Mouse (Mus musculus) heart, postnatal 0 days (tissue): ENCODE data around the gene Igsf8. TPM values are rescaled to one million over a fixed set of nuclear protein-coding genes. Genes with fewer than 3 reads are reported as not detected.

ENCODE experiments used
- ATAC-seq: fragments of 200-750 bp; cut with Nextera tagmentation; 2 replicates; pipeline ENCODE4 v1.8.0; 2017; ENCODE audit warnings: low read depth, moderate number of reproducible peaks, moderate library complexity; ENCODE audit not compliant: insufficient read depth
- DNase-seq: peaks from one replicate; pipeline ENCODE4 v3.0.0-alpha.2; 2016; ENCODE audit warnings: low spot score
- H3K27ac ChIP-seq: fragments of 300-500 bp; sonication (generic); 2 replicates; pipeline ENCODE4 v1.5.1; 2014; ENCODE audit warnings: low read depth, mild to moderate bottlenecking
- H3K27me3 ChIP-seq: fragments of 300-500 bp; sonication (generic); 2 replicates; pipeline ENCODE4 v1.6.1; 2014; ENCODE audit warnings: low read length, mixed read lengths; ENCODE audit not compliant: control insufficient read depth, insufficient read depth
- H3K36me3 ChIP-seq: fragments of 300-500 bp; sonication (generic); replicated peaks from 2 replicates; pipeline ENCODE4 v1.6.1; 2014; ENCODE audit warnings: low read length, mixed read lengths; ENCODE audit not compliant: control insufficient read depth, insufficient read depth
- H3K4me1 ChIP-seq: fragments of 300-500 bp; sonication (generic); 2 replicates; pipeline ENCODE4 v1.6.1; 2014; ENCODE audit warnings: antibody characterized with exemption; ENCODE audit not compliant: control insufficient read depth, insufficient read depth
- H3K4me2 ChIP-seq: fragments of 300-500 bp; sonication (generic); 2 replicates; pipeline ENCODE4 v1.6.1; 2014; ENCODE audit warnings: low read depth, mild to moderate bottlenecking, low read length, moderate library complexity
- H3K4me3 ChIP-seq: fragments of 300-500 bp; sonication (generic); 2 replicates; pipeline ENCODE4 v1.5.1; 2014; ENCODE audit warnings: low read depth, low read length
- H3K9ac ChIP-seq: fragments of 300-500 bp; sonication (generic); replicated peaks from 2 replicates; pipeline ENCODE4 v1.6.1; 2014; ENCODE audit warnings: low read depth, low read length, mixed read lengths
- H3K9me3 ChIP-seq: fragments of 300-500 bp; sonication (generic); replicated peaks from 2 replicates; pipeline ENCODE4 v1.6.1; 2016; ENCODE audit warnings: low read length; ENCODE audit not compliant: control insufficient read depth
- CTCF ChIP-seq: IDR thresholded peaks from 2 replicates; pipeline ENCODE4 v1.5.1; 2016; ENCODE audit warnings: antibody characterized with exemption, control low read depth, low read depth
- EP300 ChIP-seq: IDR thresholded peaks from 2 replicates; pipeline ENCODE4 v1.6.1; 2016; ENCODE audit warnings: antibody characterized with exemption, low read depth
- WGBS: fragments of 180-500 bp; shearing (Covaris S2); extraction: QIAGEN DNeasy Blood & Tissue Kit; methylation state at CpG from one replicate; pipeline ENCODE4 v1.1.7; 2014; 5-methylcytosine and 5-hydroxymethylcytosine counted together
- polyA plus RNA-seq: library from polyadenylated mRNA; unstranded; fragments of >200 nt; fragmentation: Nextera tagmentation; extraction: Ambion mirVana; gene quantifications from 2 replicates; pipeline ENCODE4 v1.2.1, GENCODE M21; 2015
- total RNA-seq: library from RNA; depleted of rRNA; stranded (reverse); fragments of >200 nt; gene quantifications from 2 replicates; pipeline ENCODE4 v1.2.3, GENCODE M21; 2014; ENCODE audit warnings: low replicate concordance

The Igsf8 gene
- total and polyA plus RNA-seq, 2 experiments from 2014 or later: 11.4 to 22.1 TPM

DNA sequence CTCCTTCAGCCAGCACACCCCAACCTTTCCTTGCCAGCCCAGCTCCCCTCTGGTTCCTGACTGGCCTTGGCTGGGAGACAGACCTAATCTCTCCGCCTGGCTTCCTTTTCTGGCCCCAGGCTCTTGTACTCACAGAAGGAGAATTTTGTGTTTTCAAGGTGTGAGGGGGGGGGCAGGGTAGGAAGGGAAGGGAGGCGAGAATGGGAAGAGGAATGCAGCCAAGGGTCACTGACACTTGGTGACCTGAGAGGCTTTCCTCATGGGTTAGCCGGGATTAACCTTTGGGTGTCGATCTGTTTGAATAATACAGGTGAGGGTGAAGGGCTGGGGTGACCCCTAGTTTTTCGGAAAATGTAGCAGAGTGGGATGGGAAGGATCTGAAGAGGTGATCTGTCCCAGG, 12.7 kb downstream of the Igsf8 start:
- Histone ChIP-seq H3K9me3 (no peaks in the 10 kb centered on the region), H3K27ac (no peak overlapping the region), H3K4me2 (no peak overlapping the region), H3K4me1 (no peaks in the 10 kb centered on the region), H3K9ac (no peak overlapping the region), H3K4me3 (no peak overlapping the region), H3K36me3 (peaks cover 25% of the 10 kb centered on the region), H3K27me3 (no peaks in the 10 kb centered on the region)
- TF ChIP-seq EP300 (no peak), CTCF (no peak)
- WGBS: 62% methylated on average over 5 of the region's 5 CpGs
- no peak for DNase-seq
- ATAC-seq: no peak

DNA sequence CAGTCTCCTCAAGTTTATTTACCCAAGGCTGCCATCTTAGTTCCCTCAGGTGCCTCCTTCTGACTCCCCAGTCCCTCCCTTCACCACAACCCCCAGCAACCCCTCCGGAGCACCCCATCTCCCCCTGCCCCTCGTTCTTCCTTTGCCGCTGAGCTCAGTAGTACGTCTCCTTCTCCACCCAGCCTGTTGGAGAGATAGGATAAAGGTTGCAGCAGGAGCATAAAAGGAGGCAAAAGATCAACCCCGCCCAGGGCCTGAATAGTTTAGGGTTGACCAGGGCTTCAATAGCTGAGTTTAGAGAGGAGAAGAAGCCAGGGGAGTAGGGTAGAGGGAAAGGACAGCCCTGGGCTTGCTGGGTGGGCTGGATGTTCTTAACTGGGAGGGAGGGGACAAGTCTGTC, 13.1 kb downstream of the Igsf8 start:
- no peak for ATAC-seq
- Histone ChIP-seq H3K4me1 (no peaks in the 10 kb centered on the region), H3K9ac (no peak overlapping the region), H3K27ac (no peak overlapping the region), H3K36me3 (peaks cover 25% of the 10 kb centered on the region), H3K9me3 (no peaks in the 10 kb centered on the region), H3K4me3 (no peak overlapping the region), H3K4me2 (no peak overlapping the region), H3K27me3 (no peaks in the 10 kb centered on the region)
- no peak for DNase-seq
- 88% methylated on average over 5 of the region's 5 CpGs for WGBS
- TF ChIP-seq EP300 (no peak), CTCF (no peak)

DNA sequence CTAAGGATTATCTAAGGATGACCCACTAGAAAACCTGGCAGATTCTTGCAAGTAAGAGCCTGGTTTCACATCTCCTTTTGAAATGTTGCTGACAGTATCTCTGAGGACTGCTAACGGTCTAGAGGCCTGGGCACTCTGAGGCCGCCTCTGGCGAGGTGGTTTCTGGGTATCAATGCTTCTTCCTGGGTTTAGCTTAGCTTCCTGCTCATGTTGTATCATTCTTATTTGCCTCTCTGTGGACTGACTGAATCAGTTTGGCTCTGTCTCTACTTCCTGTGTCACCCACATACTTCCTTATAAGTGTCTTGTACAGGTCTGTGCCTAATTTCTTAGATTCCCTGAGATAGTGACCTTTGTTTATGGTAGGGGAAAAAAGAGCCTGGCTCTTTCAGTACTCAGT, 15.7 kb downstream of the Igsf8 start:
- Histone ChIP-seq H3K9ac (no peak overlapping the region), H3K9me3 (no peaks in the 10 kb centered on the region), H3K27me3 (no peaks in the 10 kb centered on the region), H3K4me1 (no peaks in the 10 kb centered on the region), H3K4me2 (no peak overlapping the region), H3K36me3 (peaks cover 25% of the 10 kb centered on the region), H3K4me3 (no peak overlapping the region), H3K27ac (no peak overlapping the region)
- DNase-seq: no peak
- TF ChIP-seq EP300 (no peak), CTCF (no peak)
- ATAC-seq: no peak
- WGBS: 40% methylated on average over 3 of the region's 3 CpGs

GRCm38 (mm10) chr1:172278328-172278727, 16.9 kb downstream of the Igsf8 start:
- H3K27me3 ChIP-seq: no peaks in the 10 kb centered on the region
- peaks cover 27% of the 10 kb centered on the region for H3K36me3 ChIP-seq
- H3K27ac ChIP-seq: no peak overlapping the region
- no peaks in the 10 kb centered on the region for H3K9me3 ChIP-seq
- TF ChIP-seq EP300: no peak
- TF ChIP-seq CTCF: no peak
- DNase-seq (no peak), ATAC-seq (no peak)
- 73% methylated on average over 13 of the region's 13 CpGs for WGBS
- no peaks in the 10 kb centered on the region for H3K4me1 ChIP-seq
- H3K9ac ChIP-seq: no peak overlapping the region
- no peak overlapping the region for H3K4me3 ChIP-seq
- H3K4me2 ChIP-seq: no peak overlapping the region

DNA sequence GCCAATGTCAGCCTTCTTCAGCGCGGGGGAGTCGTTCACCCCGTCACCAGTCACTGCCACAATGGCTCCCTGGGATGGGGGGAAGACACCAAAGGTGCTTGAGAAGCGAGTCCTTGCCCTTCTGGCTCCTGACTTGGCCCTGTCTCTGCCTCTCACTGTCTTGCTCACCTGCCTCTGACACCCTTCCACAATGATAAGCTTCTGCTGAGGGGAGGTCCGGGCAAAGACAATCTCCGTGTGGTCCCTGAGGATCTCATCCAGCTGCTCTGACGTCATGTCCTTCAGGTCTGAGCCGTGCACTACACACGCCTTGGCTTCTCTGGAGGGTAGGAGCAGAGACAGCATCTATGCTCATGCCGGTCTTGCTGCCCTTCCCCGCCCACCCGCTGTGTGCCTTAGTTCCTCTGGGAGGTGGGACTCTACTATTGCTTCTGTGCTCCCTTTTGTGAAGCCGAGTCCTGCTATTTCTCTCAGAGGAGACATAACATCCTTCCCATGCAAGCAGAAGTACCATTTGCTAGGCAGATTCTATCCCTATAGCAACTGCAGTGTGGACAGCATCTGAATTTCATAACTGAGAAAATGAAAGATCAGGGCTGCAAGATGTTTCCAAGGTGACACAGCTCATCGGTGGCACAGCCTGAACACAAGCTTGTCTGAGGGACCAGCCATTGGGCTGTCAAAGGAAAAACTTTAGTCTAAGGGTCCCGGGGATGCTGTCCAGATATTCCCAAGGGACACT, 18.5 kb downstream of the Igsf8 start:
- peaks cover 42% of the 10 kb centered on the region for H3K36me3 ChIP-seq
- no peak overlapping the region for H3K4me3 ChIP-seq

More for the DNA sequence above, 18.5 kb downstream of the Igsf8 start:
- H3K9ac ChIP-seq: no peak overlapping the region
- TF ChIP-seq CTCF: no peak
- TF ChIP-seq EP300: no peak
- no peaks in the 10 kb centered on the region for H3K9me3 ChIP-seq
- no peak overlapping the region for H3K27ac ChIP-seq
- WGBS: 75% methylated on average over 16 of the region's 16 CpGs
- H3K4me2 ChIP-seq: no peak overlapping the region
- DNase-seq (no peak), ATAC-seq (no peak)
- H3K27me3 ChIP-seq: no peaks in the 10 kb centered on the region
- H3K4me1 ChIP-seq: no peaks in the 10 kb centered on the region
